Mouse (Mus musculus): ENCODE data around the gene Eef1a2.

Eef1a2 gene

DNA sequence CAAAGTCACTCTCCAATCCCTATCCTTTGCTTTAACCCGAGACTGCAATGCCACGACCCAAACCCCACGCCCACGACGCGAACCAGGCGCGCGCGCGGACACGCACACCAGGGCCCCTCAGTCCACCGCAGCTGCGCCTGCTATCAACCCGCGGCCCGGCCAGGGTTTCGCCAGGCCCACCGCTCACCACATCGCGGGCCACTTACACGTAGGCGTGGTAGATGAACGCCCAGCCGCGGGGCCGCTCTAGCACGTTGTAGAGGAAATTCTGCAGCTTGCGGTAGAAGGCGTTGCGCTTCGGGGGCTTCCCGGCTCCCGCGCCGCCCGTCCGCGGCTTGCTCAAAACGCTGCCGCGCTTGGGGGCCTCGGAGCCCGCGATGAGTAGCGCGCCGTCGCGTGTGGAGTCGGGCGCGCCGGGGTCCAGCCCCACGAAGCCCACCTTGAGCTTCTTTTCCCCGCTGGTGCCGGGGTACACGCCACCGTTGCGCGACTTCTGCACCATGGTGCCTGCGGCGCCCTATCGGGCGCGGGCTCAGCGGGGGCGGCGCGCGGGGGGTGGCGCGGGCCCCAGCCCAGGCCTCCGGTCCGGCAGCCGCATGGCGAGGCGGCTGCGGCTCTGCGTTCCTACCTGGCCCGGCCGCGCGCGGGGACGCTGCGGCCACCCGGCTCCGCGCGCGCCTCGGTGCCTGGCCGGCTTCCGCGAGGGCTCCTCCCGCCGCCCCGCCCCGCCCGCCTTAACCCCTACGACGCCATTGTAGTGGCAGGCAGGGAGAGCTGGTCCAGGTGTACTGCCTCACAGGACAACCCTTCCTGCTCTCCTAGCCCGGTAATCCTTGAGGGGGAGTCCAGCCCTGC is 22.0 kb downstream of the Eef1a2 start, which contains the start of gene Kcnq2:
Gene Kcnq2, minus strand, starts transcription at position 710 of the 855 bp plus-strand sequence.
- CTCF ChIA-PET: no interaction called here

DNA sequence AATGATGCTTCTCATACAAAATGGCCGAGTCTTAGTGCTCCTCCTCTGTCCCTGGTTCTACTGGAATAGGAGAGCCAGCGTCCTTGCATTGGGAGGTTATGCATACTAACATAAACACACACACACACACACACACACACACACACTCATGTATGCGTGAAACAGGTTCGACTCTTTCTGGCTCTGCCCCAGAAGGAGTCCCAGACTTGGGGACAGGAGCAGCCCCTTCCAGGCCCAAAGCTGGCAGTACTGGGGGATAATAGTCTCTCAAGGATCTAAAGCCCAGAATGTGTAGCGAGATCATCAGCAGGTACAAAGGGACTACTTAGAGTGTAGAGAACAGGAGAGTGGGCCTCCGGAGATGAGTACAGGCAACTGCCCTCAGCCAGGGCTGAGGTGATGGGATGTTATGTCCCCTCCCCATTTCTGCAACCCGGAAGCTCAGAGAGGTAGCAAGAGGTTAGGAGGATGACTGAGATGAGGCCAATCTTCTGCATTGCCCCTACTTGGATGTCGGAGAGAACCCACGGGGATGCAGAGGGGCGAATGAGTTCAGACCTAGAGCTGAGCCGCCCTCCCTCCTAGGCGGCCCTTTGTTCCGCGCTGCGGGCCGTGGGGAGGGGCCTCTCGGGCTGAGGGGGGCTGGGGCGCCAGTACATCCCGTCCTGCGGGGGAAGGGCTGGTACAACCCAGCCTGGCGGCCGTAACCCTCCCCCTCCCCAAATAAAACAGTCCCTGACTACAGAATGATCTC is 22.8 kb downstream of the Eef1a2 start:
- CTCF ChIA-PET: no interaction called here

DNA sequence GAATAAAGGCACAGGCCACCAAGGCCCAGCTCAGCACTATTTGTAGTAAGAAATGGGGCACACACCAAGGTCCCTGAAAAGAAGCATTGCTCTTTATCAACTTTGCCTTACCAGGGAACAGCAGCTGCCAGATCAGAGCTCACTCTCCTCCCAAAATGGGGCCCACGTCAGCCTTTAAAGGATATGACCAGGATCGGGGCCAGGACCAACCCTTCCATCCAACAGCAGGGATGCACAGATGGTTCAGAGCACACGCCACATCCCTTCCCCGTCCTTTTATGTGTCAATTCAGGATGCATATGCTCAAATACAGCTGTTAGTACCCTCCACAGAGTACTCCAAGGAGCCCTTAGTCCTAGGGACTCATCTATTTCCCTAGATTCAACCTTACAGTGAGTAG is 26.6 kb downstream of the Eef1a2 start:
- CTCF ChIA-PET: no interaction called here

DNA sequence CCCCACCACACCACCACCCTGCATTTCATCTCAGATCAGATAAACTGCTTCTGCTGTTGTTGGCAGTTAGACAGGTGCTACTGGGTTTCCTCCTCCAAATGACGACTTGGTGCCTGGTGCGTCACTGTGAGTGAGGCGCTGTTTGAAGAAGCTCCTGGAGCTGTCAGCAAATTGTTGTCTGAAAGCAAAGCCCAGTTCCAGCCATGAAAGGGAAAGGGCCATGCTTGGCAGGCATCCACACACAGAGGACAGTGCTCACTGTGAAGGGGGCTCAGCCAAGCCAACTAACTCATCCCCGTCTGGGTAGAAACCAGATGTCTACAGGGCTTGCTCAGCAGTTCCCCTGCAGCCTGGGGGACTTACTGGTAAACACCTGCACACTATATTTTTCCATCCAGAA is 27.9 kb downstream of the Eef1a2 start:
- CTCF ChIA-PET: no interaction called here

DNA sequence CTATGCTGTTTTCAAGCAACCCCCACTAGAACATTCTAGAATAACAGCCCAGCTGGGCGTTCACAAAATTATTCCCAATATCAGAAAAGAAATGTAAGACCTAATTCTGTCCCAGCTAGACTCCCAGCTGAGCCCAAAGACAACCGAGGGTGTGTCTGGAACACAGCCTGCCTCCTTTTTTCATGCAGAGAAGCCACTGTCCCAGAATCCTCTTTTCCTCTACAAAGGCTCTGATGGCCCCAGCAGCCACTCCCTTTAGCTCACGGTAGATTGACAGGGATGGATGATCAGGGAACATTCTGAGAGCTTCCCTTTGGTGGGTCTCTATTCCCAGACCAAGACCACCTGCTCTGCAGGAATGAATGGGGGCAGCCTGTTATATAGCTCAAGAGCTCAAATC is 29.0 kb downstream of the Eef1a2 start:
- CTCF ChIA-PET: no interaction called here

DNA sequence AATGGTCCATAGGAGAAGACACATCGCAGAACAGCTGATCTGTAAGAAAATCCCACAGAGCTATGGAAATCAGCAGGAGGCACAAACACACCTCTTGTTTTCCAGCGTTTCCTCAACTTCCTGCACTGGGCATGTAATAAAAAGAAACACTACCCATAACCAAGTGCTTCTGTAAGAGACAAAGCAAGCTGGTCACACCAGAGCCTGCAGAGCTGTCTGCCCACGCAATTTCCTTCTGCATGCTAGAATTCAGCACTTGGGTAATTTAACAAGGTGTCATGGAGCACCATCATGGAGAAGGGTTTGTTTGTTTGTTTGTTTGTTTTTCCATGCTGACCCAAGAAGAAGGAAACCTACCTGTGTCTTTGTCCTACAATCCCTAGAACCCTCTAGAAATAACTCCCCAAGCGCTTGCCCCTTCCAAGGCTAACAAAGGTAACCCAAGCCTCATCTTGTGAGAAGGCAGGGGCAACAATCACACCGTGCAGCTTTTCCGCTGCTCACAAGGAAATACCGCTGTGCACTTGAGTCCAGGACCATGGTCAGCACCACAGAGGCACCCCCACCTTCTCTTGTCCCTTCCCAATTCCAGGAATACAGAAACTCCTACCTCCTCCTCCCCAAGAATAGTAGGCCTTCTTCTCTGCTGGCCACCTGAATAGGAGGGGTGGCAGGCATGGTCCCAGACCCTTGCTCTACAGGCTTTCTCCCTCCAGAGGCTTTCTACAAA is 30.9 kb downstream of the Eef1a2 start:
- CTCF ChIA-PET: interaction anchor here (0.8 kb wide), 1 partner anchor 263 kb away, joined by 3 read pairs; no protein-coding TSS in a partner anchor

DNA sequence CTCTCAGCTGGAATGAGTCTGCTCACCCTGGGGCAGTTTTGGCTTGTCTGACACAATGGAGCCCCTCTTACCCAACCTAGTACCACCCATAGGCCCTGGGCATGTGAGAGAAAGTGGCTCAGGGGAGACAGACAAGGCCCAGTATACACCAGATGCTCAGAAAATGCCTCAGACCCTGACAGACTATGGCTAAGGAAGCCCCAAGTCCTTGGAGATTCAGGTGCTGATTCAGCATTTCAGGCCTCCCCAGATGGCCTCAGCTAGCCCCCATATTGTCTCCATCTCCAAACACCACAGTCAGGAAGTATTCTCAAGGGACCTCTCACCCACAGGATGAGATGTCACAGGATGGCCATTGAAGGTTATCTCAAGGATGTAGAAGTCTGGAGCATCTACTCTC is 34.2 kb downstream of the Eef1a2 start:
- CTCF ChIA-PET: no interaction called here

DNA sequence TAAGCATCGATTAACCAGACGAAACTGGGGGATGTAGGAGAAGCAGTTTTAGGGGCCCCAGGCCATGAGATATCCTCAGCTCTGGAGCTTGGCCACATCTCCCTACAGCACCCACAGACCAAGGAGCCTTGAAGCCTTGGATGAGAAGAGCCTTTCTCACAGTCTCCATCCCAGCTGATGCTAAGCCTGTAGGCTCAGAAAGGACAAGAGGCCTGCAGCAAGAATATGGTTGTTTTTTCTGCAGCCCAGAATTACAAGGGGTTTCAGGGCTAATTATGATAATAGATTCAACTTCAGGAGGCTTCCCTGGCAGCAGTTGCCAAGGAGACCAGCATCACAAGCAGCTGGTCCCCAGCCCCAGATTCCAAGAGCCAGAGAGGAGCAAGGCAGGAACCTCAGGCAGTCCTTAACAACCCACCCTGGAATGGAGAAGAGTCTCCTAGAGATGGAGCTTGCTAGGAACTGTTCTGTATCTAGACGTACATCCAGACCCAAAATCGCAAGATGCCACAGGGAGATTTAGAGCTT is 35.8 kb downstream of the Eef1a2 start:
- CTCF ChIA-PET: no interaction called here

DNA sequence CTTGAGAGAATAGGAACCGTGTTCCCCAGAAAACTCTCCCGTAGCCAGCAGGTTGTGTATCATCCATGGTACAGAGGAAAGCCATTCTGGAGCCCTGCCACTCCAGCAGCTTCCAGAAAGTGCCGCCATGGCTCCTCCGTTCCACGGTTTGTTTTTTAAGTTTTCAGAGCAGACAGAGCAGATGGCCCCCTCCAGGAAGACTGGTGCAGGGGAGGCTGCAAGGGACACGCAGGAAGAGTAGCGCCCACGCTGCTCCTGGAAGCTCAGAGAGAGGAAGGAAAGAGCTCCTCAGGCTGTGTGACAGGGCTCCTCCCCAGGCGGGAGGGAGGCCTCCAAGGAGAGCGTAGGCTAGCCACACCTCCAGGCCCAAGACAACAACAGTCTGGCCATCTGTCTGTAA is 36.9 kb downstream of the Eef1a2 start:
- CTCF ChIA-PET: no interaction called here

DNA sequence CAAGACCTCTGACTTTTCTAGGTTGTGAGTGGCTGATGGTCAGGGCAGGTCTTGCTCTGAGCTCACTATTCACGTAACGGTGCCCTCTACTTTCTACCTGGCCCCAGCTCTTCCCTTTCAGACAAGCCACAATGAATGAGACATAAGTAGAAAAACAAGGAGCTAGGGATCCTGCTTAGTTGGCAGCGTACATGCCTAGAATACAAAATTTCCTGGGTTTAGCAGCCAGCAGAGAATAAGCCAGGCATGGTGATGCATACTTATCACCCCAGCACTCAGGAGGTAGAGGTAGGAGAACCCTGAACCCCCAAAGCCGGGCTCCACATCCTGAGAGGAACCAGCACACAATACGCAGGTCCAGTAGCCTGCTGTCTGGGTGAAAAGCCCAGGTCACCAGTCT is 40.4 kb downstream of the Eef1a2 start:
- CTCF ChIA-PET: no interaction called here

DNA sequence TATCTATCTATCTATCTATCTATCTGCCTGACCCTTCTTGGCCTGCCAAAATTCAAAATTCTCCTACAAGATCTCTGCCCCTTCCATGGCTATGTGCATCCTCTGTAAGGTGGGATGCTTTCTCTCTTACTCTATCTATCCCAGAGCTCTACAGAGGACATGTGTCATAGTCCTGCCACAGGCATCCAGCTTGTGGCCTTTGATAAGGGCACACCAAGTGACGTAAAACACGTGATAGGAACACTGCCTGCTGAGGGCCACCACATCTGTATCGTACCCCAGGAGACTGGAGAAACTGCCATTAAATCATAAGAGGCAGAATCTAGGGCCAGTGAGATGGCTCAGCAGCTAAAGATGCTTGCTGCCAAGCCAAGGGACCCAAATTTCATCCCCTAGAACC is 41.4 kb downstream of the Eef1a2 start:
- CTCF ChIA-PET: no interaction called here

DNA sequence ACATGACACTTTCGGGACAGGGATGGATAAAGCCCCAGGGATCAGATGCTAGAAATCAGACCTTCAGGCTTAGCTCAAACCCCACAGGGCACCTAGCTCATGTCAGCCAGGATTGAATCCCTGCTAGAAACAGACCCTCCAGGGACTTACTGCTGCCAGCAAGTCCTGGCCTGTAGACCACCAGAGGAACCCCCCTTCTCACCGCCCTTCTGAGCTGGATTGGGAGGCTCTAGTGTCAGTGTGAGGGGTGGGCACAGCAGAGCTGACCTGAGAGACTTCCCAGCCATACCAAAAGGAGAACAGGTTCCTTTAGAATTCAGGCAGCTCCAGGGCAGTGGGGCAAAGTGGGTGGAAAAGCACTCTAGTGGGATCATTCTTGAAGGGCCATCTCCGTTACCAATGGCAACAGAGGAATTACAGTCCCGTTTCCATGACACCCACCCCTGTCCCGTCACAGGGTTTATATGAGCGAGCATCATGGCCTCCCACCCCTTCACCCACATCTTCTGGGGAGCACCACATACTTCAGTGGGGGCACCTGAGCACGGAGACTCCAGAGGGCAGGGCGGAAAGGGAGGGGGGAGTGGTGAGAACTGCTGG is 43.0 kb downstream of the Eef1a2 start:
- CTCF ChIA-PET: no interaction called here

DNA sequence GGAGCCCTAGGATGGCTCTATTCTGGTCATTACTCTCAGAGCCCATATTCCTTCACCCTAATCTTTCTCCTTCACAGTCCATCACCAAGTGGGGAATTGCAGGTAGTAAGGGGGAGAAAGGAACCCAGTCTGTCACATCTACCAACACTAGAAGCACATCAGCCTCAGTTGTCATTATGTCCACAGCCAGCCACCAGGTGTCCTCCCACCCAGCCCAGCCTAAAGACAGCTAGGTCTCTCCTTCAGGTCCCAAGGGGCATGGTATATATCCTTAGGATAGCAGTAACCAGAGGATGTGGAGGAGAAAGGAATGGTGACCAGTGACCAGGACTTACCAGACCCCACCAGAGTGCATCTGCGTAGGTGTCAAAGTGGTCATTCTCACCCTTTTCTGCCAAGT is 45.1 kb downstream of the Eef1a2 start:
- CTCF ChIA-PET: no interaction called here

DNA sequence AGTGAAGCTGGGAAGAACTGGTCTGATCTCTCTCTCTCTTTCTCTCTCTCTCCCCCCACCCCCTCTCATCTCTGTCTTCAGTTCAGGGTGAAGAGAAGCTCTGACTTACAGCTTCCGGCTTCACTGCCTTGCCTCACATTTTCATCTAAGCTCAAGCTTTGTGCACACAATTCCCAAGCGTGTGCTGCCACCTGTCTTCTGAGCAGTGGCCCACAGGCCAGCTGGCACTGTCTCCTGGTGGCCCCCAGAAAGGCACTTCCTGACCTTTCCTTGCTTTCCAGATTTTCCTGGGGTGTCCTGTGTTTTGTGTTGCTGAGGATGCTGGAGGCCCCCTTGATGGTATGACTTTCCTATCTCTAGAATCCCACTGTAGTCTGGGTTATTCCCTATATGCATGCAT is 52.7 kb downstream of the Eef1a2 start:
- CTCF ChIA-PET: no interaction called here

DNA sequence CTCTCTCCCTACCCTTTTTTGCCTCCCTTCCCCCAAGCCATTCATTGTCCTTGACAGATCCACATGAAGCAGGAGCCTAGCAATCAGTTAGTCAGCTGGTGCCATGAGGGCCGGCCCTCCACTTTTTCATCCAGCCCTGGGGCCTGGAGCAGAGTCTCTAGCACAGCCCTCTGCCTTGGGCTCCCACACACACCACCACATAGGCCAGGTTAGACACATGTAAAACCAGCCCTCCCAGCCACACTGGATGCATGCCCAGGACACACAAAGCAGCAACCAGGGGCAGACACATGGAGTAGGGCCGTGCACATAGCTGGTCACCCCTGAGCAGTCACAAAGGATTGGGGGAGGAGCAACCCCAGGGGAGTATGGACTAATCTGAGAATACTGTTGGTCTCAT is 54.7 kb downstream of the Eef1a2 start:
- CTCF ChIA-PET: no interaction called here

DNA sequence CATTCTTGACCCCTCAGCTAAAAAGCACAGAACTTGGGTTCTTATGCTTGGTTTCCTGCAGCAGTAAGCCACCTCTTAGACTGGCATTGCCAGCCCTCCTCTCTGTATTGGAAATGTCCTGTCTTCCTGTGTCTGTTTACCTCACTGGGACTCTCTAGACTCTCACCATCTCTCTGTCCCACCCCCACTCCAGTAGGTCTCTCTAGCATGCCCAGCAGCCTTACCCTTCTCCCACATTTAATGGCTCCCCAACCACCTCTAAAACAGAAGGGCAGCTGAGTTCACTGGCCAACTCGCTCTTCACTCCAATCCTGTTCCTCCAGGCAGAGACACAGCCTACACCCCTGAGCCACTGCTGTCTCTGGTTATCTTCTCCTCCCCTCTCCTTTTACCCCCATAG is 55.2 kb downstream of the Eef1a2 start:
- CTCF ChIA-PET: no interaction called here

DNA sequence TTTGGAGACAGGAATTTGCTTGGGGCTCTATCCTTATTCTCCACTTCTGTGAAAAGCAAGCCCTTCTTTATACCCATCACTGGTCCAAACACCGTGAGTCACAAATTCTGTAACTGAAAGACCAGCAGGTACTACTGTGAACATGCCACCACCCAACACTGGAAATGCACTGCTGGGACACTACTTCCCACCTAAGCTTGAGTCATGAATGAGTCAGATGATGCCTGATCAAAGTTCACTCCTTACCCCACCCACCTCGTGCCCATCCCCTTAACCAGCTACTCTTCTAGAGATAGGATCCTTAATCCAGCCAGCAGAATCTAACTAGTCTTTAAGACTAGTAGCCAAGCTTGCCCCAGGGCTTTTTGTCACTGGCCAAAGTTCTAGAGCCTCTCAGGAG is 56.7 kb downstream of the Eef1a2 start:
- CTCF ChIA-PET: no interaction called here
